Mouse (Mus musculus): ENCODE measurements around the gene Dpf2.
A peak's percentile ranks its signal among the peaks of the same experiment; 100 is the strongest.

Dpf2 gene

DNA sequence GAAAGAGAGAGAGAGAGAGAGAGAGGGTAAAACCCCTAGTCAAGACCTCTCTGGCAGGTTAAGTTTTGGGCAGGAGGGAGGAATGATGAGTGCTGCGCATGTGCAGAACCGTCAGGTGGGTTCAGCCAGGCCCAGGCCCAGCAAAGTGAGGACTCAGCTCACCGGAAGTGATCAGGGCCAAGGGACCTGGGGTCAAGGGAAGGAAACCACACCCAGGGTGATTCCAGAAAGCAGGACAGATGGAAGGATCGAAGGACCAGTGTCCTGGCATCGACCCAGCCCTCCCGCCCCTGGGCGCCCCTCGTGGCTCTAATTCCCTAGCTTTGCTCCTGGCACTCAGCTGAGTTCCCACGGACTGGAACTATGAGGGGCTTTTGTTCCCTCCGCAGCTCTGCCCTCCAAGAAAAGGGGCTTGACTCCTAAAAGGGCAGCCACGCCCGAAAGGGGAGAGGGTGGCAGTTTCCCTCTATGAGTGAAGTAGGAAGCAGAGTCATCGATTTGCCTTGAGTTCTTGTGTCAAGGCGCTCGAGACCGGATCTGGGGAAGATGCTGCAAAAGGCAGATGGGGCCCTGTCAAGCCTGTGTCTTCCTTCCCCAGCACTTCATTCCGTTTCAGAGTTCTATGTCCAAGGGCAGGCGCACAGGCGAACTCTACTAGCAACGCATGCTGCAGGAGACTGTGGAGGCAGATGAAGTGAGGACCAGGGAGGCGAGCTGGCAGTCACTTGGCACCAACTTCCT lies 24.5 kb upstream of the Dpf2 start:
- DNase-seq (ENCODE audit: low spot score in 2 of 2), result no peak

DNA sequence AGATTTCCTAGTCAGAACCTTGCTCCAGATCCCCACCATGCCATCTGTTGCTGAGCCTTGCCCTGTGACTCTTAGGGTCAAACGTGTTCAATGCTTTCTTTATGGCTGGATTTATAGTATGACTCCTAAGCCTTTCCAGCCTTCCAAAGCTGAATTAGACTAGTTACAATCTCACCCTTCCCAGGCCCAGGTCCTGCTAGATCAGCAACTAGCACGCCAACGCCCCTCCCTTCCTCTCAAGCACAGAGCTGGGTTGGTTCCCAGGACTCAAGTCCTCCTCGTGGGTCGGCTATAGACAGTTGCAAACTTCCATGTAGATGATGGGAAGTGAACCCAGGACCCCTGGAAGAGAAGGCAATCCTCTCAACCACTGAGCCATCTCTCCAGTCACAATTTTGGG lies 22.9 kb upstream of the Dpf2 start:
- DNase-seq (ENCODE audit: low spot score in 2 of 2), result no peak

DNA sequence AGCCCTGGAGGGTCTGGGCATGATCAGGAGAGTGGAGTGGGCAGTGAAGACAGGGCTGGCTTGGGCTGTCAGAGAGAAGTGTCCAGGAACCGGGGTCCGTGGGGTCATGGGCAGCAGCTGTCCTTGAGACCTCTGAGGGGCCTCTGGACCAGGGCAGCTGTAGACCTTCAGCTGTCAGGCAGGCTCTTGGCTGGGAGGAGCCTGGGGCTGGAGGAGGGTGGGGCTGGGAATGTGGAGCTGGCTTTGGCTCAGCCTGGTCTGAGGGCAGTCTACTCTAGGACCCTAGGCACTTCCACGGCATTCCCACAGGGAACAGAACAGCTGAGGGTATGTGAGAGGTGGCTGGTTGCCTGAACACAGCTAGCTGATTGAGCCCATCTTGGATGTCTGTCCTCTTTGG lies 22.5 kb upstream of the Dpf2 start:
- DNase-seq (ENCODE audit: low spot score in 2 of 2), result peak in 1 of 2 experiments; percentile 52

DNA sequence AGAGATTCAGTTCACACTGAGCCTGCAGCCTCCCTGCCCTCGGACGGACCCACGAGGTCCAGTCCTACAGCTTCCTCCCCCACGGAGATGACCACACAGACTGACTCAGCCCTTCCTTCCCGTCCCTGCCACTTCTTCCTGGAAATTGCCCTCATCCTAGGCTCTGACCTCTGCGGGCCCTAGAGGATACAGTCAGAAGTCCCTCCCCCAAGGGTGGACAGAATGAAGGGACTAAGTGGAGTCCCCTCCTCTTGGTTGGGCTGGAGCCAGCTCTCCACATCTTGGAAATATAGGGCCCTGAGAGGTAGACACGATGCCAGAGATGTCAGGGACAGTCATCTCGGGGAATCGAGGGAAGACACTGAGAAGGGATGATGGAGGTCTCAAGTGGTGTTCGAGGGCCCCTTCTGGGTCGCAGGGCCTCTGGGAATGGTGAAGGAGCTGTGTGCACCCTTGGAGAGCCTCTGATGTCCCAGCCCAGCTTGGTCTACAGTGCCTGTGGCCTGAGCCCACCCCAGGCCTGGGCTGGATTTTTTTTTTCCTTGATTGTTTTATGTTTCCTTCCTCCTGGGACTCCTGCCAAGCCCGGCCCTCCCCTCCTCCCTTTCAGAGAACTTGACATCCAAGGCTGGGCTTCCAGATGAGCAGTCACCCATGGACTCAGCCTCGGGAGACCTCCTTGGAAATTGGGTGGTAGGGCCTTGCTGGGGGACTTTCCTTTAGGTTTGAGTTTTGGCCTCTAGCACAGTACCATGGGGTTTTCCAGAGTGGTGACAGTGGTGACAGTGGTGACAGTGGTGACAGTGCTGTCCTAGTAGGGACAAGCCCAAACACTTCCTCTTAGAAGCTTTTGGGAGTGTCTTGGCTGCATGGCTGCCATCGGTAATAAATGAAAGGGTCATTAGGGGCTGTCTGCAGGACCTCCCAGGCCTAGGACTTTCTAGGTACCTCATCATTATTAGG lies 17.1 kb upstream of the Dpf2 start:
- DNase-seq (ENCODE audit: low spot score in 2 of 2), result no peak

DNA sequence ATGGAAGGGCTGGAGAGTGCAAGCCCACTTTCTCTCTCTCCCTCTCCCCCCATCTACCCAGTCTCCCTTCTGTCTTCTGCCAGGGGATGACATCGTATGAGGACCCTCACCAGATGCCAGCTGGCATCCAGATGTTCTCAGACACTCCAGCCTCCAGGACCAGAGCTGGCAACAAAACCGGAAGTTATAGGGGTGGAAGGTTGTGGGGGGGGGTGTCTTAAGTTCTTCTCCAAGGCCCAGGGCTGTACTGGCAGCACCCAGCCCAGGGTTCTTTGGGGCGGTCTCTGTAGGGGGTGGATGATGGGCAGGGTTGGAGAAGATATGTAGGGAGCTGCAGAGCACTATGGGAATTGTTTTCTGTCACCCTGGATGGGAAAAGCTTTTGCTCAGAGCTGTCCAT lies 15.7 kb upstream of the Dpf2 start:
- no peak for DNase-seq (ENCODE audit: low spot score in 2 of 2)

DNA sequence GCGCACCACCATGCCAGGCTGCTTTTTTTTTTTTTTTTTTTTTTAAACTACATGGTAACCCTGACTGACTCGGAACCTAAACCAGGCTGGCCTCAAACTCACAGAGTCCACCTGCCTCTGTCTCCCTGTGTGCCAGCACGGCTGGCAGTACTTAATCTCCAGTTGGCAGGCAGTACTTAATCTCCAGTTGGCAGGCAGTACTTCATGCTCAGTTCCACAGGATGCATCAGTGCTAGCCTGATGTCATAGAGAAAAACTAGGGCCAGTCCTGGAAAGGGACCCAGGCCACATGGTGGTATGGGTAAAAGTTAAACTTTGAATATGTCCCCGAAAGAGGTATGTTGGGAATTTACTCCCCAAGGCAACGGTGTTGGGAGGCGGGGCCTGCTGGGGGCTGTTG lies 15.3 kb upstream of the Dpf2 start:
- DNase-seq (ENCODE audit: low spot score in 2 of 2), result no peak

DNA sequence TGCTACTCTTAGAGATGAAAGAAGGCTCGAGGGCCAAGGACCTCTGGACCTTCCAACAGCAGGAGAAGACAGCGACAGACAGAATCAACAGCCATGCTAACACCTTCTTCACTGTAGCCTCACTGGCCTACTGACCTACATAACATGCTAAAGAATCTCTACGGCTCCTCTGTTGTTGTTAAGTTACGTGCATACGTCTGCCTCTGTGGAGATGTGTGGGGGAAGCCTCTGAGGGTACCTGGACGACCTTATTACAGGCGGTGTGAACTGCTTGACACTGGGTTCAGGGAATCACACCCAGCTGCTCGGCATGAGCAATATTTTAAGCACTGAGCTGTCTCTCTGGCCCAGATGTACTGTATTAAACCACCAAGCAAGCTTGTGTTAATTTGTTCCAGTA lies 14.7 kb upstream of the Dpf2 start:
- no peak for DNase-seq (ENCODE audit: low spot score in 2 of 2)

DNA sequence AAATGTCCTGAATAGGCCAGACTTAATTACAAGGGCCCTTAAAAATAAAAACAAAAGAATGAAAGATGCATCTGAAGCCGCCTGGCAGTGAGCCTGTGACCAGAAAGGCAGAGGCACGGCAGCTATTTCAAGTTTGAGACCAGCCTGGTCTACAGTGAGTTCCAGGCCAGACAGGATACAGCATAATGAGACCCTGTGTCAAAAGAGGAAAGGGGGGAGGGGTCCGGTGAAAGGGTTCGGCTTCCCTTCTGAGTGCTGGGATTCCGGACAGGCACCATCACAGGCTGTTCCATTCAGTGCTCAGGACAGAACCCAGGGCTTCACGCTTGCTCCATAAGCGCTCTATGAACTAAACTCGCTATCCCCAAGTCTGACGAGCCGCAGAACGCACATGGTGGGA lies 14.2 kb upstream of the Dpf2 start:
- DNase-seq (ENCODE audit: low spot score in 2 of 2), result no peak

DNA sequence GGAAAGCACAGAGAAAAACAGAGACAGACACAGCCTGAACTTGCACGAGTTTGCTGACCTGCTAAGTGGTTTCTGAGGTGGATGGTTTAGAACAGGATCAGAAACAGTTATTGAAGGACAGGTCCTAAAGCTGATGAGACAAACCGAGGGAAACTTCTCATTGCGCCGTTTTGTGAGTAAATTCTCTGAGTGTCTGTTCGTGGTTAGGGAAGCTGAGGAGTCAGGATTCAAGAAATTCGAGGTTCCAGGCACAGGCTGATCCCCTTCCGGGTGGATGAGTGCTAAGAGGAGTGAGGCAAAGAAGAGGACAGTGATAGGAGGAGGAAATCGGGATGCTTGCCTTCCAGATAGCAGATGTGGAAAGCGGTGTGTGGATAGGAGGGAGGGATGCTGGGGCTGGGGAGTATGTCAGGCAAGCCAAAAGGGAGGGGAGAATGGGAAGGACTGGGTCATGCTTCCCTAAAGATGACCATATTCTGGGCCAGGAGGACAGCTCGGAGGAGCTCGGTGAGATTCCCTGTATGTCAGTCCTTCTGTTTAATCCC lies 12.6 kb upstream of the Dpf2 start:
- DNase-seq (ENCODE audit: low spot score in 2 of 2), result no peak

DNA sequence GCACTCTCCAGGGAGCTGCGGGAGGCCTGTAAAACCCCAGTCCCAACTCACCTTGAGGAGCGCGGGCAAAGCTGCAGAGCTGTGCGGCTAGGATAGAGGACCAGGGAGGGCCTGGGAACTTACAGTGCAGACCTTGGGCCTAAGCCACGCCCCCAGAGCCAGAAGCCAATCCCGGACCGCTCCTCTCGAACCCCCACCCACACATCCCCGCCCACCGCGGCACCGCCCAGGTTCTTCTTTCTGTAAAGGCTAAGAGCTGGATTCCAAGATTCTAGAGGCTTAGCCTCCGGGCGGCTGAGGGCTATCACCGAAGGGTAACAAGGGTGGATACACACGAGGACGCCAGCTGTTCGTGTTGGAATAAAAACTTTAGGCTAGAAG lies 11.9 kb upstream of the Dpf2 start, which contains the start of gene Cdc42ep2:
TSS of gene Cdc42ep2 (minus strand) at position 104 of the 381 bp plus-strand sequence.
- DNase-seq (ENCODE audit: low spot score in 2 of 2), result peak; percentile 93 to 95

DNA sequence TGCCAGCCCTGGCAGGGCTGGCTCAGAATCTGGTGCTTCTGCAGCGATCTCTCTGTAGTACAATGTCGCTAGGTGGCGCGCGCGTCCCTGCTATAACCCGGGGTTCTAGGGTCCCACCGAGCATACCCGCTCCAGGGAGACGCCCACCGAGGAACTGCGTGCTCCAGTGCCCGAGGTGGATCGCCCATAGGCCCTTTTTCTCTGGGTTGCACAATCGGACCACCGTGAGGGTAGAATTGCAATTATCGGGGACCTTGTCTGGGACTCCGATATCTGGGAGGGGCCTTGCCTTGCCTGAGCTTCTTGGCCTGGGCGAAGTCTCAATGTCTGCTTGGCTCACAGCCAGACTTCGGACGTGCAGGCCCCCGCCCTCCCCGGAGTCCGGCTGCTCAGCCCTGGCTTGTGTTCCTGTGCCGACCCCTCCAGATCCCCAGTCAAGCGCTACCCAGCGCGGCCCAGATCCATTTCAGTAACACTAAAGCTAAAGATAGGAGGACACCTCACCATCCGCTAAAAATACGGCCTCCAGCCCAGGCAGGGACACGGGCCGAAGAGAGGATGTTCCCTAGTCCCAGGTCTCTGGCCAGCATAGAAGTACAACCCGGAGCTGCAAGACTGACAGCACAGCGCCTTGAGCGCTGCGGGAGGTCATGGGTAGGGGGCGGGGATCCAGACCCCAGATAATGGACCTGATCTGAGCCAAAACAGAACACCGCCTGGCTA lies 11.3 kb upstream of the Dpf2 start:
- DNase-seq (ENCODE audit: low spot score in 2 of 2), result peak; percentile 75 to 84

DNA sequence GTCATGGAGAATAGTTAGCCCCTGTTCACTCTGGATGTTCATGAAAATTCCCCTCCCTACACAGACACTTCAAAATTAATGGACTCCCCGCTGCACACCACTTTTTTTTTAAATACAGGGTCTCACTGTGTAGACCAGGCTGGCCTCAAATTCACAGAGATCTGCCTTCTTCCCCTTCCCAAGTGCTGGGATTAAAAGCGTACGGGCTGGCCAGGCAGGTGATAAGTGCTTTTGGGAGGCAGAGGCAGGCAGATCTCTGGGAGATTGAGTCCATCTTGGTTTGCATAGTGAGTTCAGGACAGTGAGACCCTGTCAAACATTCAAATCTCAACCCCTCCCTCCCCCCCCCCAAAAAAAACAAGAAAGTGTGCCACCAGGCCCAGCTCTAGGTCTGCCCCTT lies 10.2 kb upstream of the Dpf2 start:
- DNase-seq (ENCODE audit: low spot score in 2 of 2), result no peak

DNA sequence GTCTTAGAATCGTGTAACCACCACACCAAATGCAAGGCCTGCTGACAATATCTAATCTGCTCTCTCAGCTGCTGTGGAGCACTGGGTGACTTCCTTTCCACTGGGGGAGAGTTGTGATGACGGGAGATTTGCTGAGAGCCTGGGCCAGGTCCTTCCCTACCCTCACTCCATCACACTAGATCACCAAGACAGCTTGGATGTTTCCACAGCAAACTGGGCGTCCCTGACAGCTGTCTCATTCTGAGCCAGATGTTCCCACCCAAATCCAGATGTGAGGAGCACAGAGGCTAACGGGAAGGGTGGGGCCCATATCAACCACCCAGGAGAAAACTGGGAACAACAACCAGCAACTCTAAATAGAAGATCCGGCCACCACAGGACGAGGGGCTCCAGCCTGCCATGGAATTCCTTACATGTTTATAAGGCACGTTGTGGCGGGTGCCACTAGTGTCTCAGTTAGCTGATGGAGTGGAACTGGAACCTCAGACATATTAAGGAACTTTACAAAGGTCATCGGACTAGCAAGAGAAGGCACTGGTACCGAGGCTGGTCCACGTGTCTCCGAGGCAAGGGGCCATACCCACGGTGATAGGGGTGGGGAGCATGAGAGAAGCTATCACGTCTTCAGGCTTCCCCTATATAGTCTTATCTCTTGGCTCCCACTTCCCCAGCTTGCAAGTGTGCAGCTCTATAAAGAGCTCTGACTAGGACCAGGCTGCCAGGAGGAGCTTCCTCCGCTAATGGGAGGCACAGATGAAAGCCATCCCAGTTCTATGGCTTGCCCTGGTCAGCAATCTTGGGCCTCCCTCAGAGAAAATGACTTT lies 9.5 kb upstream of the Dpf2 start:
- DNase-seq (ENCODE audit: low spot score in 2 of 2), result peak in 1 of 2 experiments; percentile 42

DNA sequence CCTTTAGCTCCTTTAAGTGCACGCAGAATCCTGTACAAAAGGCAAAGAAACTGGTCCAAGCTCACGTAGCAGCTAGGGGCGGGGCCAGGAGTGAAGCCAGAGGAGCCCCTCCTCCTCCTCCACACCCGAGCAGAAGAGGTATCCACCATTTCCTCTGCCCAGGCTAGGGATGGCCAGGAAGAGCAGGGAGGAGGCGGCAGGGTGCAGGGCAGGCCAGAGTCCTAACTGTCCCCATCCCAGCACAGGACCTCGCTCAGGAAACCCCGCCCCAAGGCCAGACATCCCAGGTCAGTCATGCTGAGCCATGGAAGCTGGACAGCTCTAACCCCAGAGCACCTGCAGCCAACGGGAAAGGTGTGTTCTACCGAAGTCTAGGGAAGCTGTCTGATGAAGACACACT lies 8.9 kb upstream of the Dpf2 start:
- DNase-seq (ENCODE audit: low spot score in 2 of 2), result no peak

DNA sequence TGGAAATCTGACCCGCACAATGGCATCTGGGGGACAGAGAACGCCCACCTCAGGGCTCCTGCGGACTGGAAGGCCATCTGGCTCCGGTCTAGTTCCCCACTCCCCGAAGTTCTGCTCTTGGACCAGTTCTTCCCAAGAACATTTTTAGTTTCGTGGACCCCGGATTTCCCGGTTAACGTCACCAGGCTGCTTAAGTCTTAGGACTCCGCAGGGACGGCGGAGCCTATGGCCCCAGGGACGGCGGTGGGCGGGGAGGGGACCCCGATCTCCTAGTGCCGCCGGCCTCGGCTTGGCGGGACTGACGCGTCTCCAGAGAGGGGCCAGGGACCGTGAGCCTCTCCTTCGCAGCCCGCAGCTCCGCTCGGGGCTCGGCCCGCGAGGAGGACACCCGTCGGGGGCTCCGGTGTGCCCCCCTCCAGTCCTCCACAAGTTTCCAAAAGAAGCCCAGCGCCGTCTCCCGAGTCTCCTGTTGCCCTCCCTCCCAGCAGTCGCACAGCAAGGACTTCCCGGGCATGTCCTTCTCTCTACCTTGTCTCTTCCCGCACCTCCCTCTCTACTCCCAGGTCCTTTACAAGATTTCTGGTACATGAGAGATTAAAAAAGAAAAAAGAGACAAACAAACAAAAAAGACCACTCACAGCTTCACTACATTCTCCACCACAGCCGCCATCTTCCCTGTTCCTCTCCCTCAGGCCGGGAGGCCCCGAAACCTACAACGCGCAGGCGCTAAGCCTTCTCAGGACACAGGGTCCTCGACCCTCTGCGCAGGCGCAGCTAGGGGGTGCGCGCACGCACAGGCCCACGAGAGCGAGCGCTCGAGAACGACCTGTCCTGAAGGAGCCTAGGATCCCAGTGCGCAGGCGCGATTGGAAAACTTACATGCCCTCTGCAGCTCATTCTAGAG lies 455 bp downstream of the Dpf2 start:
- peak; percentile 91 to 98 for DNase-seq (ENCODE audit: low spot score in 2 of 2)

DNA sequence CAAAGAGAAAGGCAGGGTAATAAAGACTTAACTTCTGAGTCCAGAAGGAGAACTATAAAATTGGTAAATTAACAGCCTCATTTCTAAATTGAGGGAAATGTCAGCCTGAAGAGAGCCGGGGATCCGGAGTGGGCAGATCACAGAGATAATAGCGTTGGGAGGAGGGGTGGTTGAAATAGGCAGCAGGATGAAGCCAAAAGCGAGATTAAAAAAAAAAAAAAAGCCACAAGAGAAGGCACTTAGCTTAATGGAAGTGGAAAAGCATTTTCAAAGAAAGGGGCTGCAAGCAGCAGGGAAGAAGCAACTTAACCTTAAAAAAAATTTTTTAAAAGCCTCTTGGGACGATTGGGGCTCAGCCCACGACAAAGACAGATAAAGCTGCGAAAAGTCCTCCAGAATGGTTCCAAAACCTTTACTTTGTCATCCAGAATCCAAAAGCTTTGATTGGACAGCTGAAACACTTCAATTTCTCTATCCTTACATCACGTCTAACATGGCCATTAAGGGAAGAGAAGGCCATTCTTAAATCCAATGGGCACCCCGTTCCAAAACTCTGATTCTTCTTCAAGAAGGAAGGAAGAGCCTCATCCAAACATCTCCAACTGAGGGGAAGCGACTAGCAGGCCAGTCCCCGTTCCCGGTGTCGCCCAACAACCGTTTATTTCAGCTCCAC lies 1.2 kb downstream of the Dpf2 start:
- no peak for DNase-seq (ENCODE audit: low spot score in 2 of 2)

DNA sequence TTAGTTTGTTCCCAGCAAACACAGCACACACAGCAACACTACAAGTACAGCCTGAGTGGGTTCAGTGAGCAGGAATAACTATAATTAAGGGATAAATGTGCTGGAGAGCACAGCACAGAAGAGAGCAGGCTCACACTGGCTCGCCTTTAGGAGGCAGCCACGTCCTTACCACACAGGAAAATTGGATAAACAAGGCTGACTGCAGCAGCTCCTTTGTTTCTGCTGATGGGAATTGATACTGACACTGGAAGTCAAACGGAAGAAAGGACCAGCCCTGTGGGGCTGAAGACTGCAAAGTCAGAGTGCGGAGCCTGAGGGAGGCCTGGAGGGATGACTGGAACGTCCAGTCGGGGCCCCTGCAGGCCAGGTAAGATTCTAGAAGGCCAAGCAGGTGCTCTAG lies 2.6 kb downstream of the Dpf2 start:
- DNase-seq (ENCODE audit: low spot score in 2 of 2), result no peak

DNA sequence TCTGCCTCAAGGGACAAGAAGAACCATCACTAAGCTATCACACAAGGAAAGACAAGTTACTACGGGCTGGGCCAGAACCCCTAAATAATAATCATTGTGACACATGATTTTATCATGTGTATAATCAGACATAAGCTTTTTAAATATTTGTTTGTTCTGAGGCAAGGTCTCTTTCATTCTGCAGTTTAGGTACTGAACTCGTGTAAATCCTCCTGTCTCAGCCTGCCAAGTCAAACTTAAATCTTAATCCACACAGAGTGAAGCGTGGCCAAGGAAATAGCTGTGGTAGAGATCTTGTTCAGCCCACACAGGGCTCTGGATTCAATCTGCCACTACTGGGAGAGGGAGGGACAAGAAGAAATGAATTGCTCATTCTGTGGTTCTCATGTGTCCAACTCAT lies 5.5 kb downstream of the Dpf2 start:
- DNase-seq (ENCODE audit: low spot score in 2 of 2), result no peak

DNA sequence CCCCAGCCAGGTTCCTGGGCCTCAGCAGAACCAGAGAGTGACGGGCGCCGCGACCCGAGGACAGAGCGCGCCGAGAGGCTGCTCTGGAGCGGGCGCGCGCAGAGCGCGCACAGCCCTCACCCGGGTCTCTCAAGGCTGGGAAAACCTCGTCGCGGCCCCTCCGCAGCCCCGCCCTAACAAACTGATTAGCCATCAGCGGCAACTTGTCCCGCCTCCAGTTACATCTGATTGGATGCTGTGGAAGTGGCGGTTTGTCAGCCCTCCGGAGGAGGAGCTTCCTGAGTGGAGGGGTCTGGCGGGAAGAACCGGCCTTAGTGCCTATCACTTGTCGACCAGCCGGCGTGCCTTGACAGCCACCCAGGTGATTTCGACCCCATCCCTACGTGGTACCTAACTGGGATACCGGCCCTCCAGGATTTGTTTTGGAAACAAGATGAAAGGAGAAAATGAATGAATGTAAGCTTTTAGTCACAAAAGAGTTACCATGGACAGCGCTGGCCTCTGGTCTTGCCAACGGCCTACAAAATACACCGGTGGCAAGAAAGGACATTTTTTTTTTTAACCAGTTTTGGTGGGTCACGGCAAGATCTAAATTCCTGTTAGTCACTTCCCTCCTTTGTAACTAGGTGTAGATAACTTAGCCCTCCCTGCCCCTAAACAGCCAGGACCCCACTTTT lies 18.7 kb downstream of the Dpf2 start, which contains the start of gene Tigd3:
TSS of gene Tigd3 (minus strand) at position 148 of the 677 bp plus-strand sequence.
- DNase-seq (ENCODE audit: low spot score in 2 of 2), result peak; percentile 81 to 85
